Mouse (Mus musculus): ENCODE measurements around the gene Gm26620. TPM values are rescaled to one million over a fixed set of nuclear protein-coding genes. Genes with fewer than 3 reads are reported as not detected.

The Gm26620 gene
- polyA plus RNA-seq, 1 experiment from 2014 or later, result 0.66 TPM

GRCm38 (mm10) chr1:170865406-170865805, 19.5 kb upstream of the Gm26620 start:
- H3K36me3 ChIP-seq (ENCODE audit: control insufficient read depth, insufficient read depth, low read length), result no peaks in the 10 kb centered on the region
- no peaks in the 10 kb centered on the region for H3K9me3 ChIP-seq (replicated peaks; ENCODE audit: control insufficient read depth, low read length)
- H3K4me2 ChIP-seq, result no peak overlapping the region
- WGBS (ENCODE audit: insufficient replicate concordance), result 50% methylated on average over 5 of the region's 5 CpGs
- no peak overlapping the region for H3K27ac ChIP-seq (ENCODE audit: low read depth, low read length)
- H3K27me3 ChIP-seq (ENCODE audit: control insufficient read depth, insufficient read depth, low read length), result no peaks in the 10 kb centered on the region
- no peak for ATAC-seq (replicated peaks; ENCODE audit: insufficient number of reproducible peaks, low FRiP score, low TSS enrichment)
- 0 out of 2 replicates have a peak, but pooled peaks cover 2% of the 10 kb centered on the region for H3K4me1 ChIP-seq (ENCODE audit: control insufficient read depth, insufficient read depth, low read length)
- no peak overlapping the region for H3K9ac ChIP-seq (ENCODE audit: low read depth, low read length)
- H3K4me3 ChIP-seq (ENCODE audit: low read depth, low read length), result no peak overlapping the region

- H3K36me3 ChIP-seq (ENCODE audit: control insufficient read depth, insufficient read depth, low read length), result no peaks in the 10 kb centered on the region
- peak overlapping the region; percentile 80 for H3K4me2 ChIP-seq
- peak overlapping the region; percentile 93 for H3K4me3 ChIP-seq (ENCODE audit: low read depth, low read length)
- peak overlapping the region; percentile 89 for H3K9ac ChIP-seq (ENCODE audit: low read depth, low read length)
- H3K4me1 ChIP-seq (ENCODE audit: control insufficient read depth, insufficient read depth, low read length), result 0 out of 2 replicates have a peak, but pooled peaks cover 2% of the 10 kb centered on the region
- H3K27ac ChIP-seq (ENCODE audit: low read depth, low read length), result peak overlapping the region; percentile 80
- WGBS (ENCODE audit: insufficient replicate concordance), result 1% methylated on average over 30 of the region's 30 CpGs
- 0 out of 2 replicates have a peak, but pooled peaks have one; percentile 12 for ATAC-seq (replicated peaks; ENCODE audit: insufficient number of reproducible peaks, low FRiP score, low TSS enrichment)
- no peaks in the 10 kb centered on the region for H3K27me3 ChIP-seq (ENCODE audit: control insufficient read depth, insufficient read depth, low read length)
- no peaks in the 10 kb centered on the region for H3K9me3 ChIP-seq (replicated peaks; ENCODE audit: control insufficient read depth, low read length)
Observed at GRCm38 (mm10) chr1:170866992-170867690, 17.7 kb upstream of the Gm26620 start.

GRCm38 (mm10) chr1:170867691-170868105, 17.2 kb upstream of the Gm26620 start, which contains the start of gene Atf6:
Atf6 (minus strand) TSS chr1:170867771.
- WGBS (ENCODE audit: insufficient replicate concordance), result 0% methylated on average over 25 of the region's 25 CpGs
- Histone ChIP-seq H3K36me3 (ENCODE audit: control insufficient read depth, insufficient read depth, low read length) (no peaks in the 10 kb centered on the region), H3K4me2 (peak within 1 kb of the TSS; percentile 80), H3K9me3 (replicated peaks; ENCODE audit: control insufficient read depth, low read length) (no peaks in the 10 kb centered on the region), H3K4me3 (ENCODE audit: low read depth, low read length) (peak within 1 kb of the TSS; percentile 93), H3K27ac (ENCODE audit: low read depth, low read length) (peak within 1 kb of the TSS; percentile 80), H3K9ac (ENCODE audit: low read depth, low read length) (peak within 1 kb of the TSS; percentile 89), H3K4me1 (ENCODE audit: control insufficient read depth, insufficient read depth, low read length) (0 out of 2 replicates have a peak, but pooled peaks cover 2% of the 10 kb centered on the region), H3K27me3 (ENCODE audit: control insufficient read depth, insufficient read depth, low read length) (no peaks in the 10 kb centered on the region)
- ATAC-seq (replicated peaks; ENCODE audit: insufficient number of reproducible peaks, low FRiP score, low TSS enrichment), result peak; percentile 75

- WGBS (ENCODE audit: insufficient replicate concordance), result under 1% methylated on average over 33 of the region's 33 CpGs
- Histone ChIP-seq H3K4me1 (ENCODE audit: control insufficient read depth, insufficient read depth, low read length) (0 out of 2 replicates have a peak, but pooled peaks cover 2% of the 10 kb centered on the region), H3K9me3 (replicated peaks; ENCODE audit: control insufficient read depth, low read length) (no peaks in the 10 kb centered on the region), H3K27me3 (ENCODE audit: control insufficient read depth, insufficient read depth, low read length) (no peaks in the 10 kb centered on the region), H3K27ac (ENCODE audit: low read depth, low read length) (peak overlapping the region; percentile 80), H3K4me3 (ENCODE audit: low read depth, low read length) (peak overlapping the region; percentile 93), H3K36me3 (ENCODE audit: control insufficient read depth, insufficient read depth, low read length) (no peaks in the 10 kb centered on the region), H3K9ac (ENCODE audit: low read depth, low read length) (peak overlapping the region; percentile 89), H3K4me2 (peak overlapping the region; percentile 80)
- peak; percentile 57 for ATAC-seq (replicated peaks; ENCODE audit: insufficient number of reproducible peaks, low FRiP score, low TSS enrichment)
Observed at GRCm38 (mm10) chr1:170868107-170868904, 16.6 kb upstream of the Gm26620 start.

GRCm38 (mm10) chr1:170868905-170869283, 16.0 kb upstream of the Gm26620 start:
- Histone ChIP-seq H3K9ac (ENCODE audit: low read depth, low read length) (peak overlapping the region; percentile 78), H3K4me2 (peak overlapping the region; percentile 80), H3K9me3 (replicated peaks; ENCODE audit: control insufficient read depth, low read length) (no peaks in the 10 kb centered on the region), H3K4me1 (ENCODE audit: control insufficient read depth, insufficient read depth, low read length) (0 out of 2 replicates have a peak, but pooled peaks cover 2% of the 10 kb centered on the region), H3K36me3 (ENCODE audit: control insufficient read depth, insufficient read depth, low read length) (no peaks in the 10 kb centered on the region), H3K27ac (ENCODE audit: low read depth, low read length) (no peak overlapping the region), H3K27me3 (ENCODE audit: control insufficient read depth, insufficient read depth, low read length) (no peaks in the 10 kb centered on the region), H3K4me3 (ENCODE audit: low read depth, low read length) (peak overlapping the region; percentile 93)
- ATAC-seq (replicated peaks; ENCODE audit: insufficient number of reproducible peaks, low FRiP score, low TSS enrichment), result no peak
- WGBS (ENCODE audit: insufficient replicate concordance), result 18% methylated on average over 14 of the region's 14 CpGs

GRCm38 (mm10) chr1:170871402-170871801, 13.5 kb upstream of the Gm26620 start:
- Histone ChIP-seq H3K27ac (ENCODE audit: low read depth, low read length) (no peak overlapping the region), H3K4me1 (ENCODE audit: control insufficient read depth, insufficient read depth, low read length) (0 out of 2 replicates have a peak, but pooled peaks cover 2% of the 10 kb centered on the region), H3K9ac (ENCODE audit: low read depth, low read length) (no peak overlapping the region), H3K36me3 (ENCODE audit: control insufficient read depth, insufficient read depth, low read length) (no peaks in the 10 kb centered on the region), H3K27me3 (ENCODE audit: control insufficient read depth, insufficient read depth, low read length) (no peaks in the 10 kb centered on the region), H3K9me3 (replicated peaks; ENCODE audit: control insufficient read depth, low read length) (no peaks in the 10 kb centered on the region), H3K4me3 (ENCODE audit: low read depth, low read length) (no peak overlapping the region), H3K4me2 (no peak overlapping the region)
- 85% methylated on average over 6 of the region's 6 CpGs for WGBS (ENCODE audit: insufficient replicate concordance)
- ATAC-seq (replicated peaks; ENCODE audit: insufficient number of reproducible peaks, low FRiP score, low TSS enrichment), result no peak

- H3K27me3 ChIP-seq (ENCODE audit: control insufficient read depth, insufficient read depth, low read length), result no peaks in the 10 kb centered on the region
- no peak overlapping the region for H3K9ac ChIP-seq (ENCODE audit: low read depth, low read length)
- no peak overlapping the region for H3K4me3 ChIP-seq (ENCODE audit: low read depth, low read length)
- no peaks in the 10 kb centered on the region for H3K9me3 ChIP-seq (replicated peaks; ENCODE audit: control insufficient read depth, low read length)
- 0 out of 2 replicates have a peak, but pooled peaks cover 2% of the 10 kb centered on the region for H3K36me3 ChIP-seq (ENCODE audit: control insufficient read depth, insufficient read depth, low read length)
- H3K4me2 ChIP-seq, result no peak overlapping the region
- no peak overlapping the region for H3K27ac ChIP-seq (ENCODE audit: low read depth, low read length)
- no peak for ATAC-seq (replicated peaks; ENCODE audit: insufficient number of reproducible peaks, low FRiP score, low TSS enrichment)
- no peaks in the 10 kb centered on the region for H3K4me1 ChIP-seq (ENCODE audit: control insufficient read depth, insufficient read depth, low read length)
- 93% methylated on average over 2 of the region's 2 CpGs for WGBS (ENCODE audit: insufficient replicate concordance)
Observed at GRCm38 (mm10) chr1:170871961-170872360, 12.9 kb upstream of the Gm26620 start.

GRCm38 (mm10) chr1:170875676-170876075, 9.2 kb upstream of the Gm26620 start:
- peaks cover 7% of the 10 kb centered on the region for H3K36me3 ChIP-seq (ENCODE audit: control insufficient read depth, insufficient read depth, low read length)
- H3K4me2 ChIP-seq, result no peak overlapping the region
- 82% methylated on average over 3 of the region's 3 CpGs for WGBS (ENCODE audit: insufficient replicate concordance)
- H3K9me3 ChIP-seq (replicated peaks; ENCODE audit: control insufficient read depth, low read length), result no peaks in the 10 kb centered on the region
- no peak for ATAC-seq (replicated peaks; ENCODE audit: insufficient number of reproducible peaks, low FRiP score, low TSS enrichment)
- no peaks in the 10 kb centered on the region for H3K4me1 ChIP-seq (ENCODE audit: control insufficient read depth, insufficient read depth, low read length)
- H3K27me3 ChIP-seq (ENCODE audit: control insufficient read depth, insufficient read depth, low read length), result no peaks in the 10 kb centered on the region
- no peak overlapping the region for H3K27ac ChIP-seq (ENCODE audit: low read depth, low read length)
- no peak overlapping the region for H3K9ac ChIP-seq (ENCODE audit: low read depth, low read length)
- no peak overlapping the region for H3K4me3 ChIP-seq (ENCODE audit: low read depth, low read length)

Measured in heart, embryonic 11.5 days (tissue).